Mouse (Mus musculus): ENCODE measurements around the gene Hist1h2ak. TPM values are rescaled to one million over a fixed set of nuclear protein-coding genes. Genes with fewer than 3 reads are reported as not detected.
"Not testable (repeated sequence)": the region's sequence is repeated elsewhere in the genome, so short reads cannot be mapped to it uniquely, and the experiment has no call there.

Gene Hist1h2ak
- polyA plus RNA-seq (2015; fragmentation: Nextera tagmentation; extraction: Ambion mirVana), result 5.5 and 6.9 TPM in 2 replicates

DNA sequence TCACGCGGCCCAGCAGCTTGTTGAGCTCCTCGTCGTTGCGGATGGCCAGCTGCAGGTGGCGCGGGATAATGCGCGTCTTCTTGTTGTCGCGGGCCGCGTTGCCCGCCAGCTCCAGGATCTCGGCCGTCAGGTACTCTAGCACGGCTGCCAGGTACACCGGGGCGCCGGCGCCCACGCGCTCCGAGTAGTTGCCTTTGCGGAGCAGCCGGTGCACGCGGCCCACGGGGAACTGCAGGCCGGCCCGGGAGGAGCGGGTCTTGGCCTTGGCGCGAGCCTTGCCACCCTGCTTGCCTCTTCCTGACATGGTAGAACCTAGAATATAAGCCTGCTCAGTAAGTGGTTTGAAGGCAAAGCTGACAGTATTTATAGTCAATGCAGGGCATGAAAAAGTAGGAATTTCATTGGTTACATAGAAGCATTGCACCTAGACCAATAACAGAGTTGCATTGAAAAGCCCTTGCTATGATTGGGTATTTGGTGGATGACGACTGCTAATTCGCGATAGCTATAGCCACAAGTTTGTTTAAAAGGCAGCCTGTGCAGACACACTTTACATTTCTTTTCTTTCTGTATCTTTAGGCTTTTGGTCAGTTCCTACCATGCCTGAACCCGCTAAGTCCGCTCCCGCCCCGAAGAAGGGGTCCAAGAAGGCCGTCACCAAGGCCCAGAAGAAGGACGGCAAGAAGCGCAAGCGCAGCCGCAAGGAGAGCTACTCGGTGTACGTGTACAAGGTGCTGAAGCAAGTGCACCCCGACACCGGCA lies at the start of gene Hist1h2ak, which contains the start of gene Hist1h2bn:
Hist1h2ak (minus strand) TSS at position 304 of the 762 bp plus-strand sequence.
Hist1h2bn (plus strand) TSS at position 600 of the 762 bp plus-strand sequence.
- H3K4me1 ChIP-seq, result peaks cover 22% of the 10 kb centered on the region
- WGBS, result under 1% methylated on average over 47 of the region's 50 CpGs
- not testable (repeated sequence) for H3K9me3 ChIP-seq; H3K36me3 ChIP-seq (replicated peaks); H3K27me3 ChIP-seq (replicated peaks)
- peak within 1 kb of the TSS; percentile 49 for H3K4me3 ChIP-seq
- peak within 1 kb of the TSS; percentile 42 for H3K9ac ChIP-seq
- H3K4me2 ChIP-seq, result peak within 1 kb of the TSS; percentile 79
- peak within 1 kb of the TSS; percentile 95 for H3K27ac ChIP-seq
- peak; percentile 97 for ATAC-seq (replicated peaks)

DNA sequence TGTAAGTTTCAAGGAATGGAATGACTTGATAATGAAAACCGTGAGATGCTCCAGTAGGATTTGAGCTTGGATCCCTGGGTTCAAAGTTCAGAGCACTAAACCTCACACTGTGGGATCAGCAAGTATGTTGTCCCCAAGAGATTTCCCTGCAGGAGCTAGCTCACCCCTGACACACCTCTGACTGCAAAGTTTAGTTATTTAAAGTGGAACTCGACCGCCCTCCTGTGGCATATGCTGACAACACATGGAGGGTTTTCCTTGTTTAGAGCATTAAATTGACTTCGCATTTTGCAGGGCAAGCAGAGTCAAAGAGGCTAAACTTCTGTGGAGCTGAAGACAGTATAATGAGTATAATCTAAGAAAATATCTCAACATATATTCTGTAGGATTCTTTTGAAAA lies 49.4 kb upstream of the Hist1h2ak start:
- H3K36me3 ChIP-seq (replicated peaks); H3K9me3 ChIP-seq; H3K27me3 ChIP-seq (replicated peaks); H3K4me3 ChIP-seq; H3K4me1 ChIP-seq; H3K9ac ChIP-seq; H3K4me2 ChIP-seq; H3K27ac ChIP-seq: not testable (repeated sequence)
- peak; percentile 79 for ATAC-seq (replicated peaks)
- no CpG with 5 or more reads among the region's 4 CpGs for WGBS

DNA sequence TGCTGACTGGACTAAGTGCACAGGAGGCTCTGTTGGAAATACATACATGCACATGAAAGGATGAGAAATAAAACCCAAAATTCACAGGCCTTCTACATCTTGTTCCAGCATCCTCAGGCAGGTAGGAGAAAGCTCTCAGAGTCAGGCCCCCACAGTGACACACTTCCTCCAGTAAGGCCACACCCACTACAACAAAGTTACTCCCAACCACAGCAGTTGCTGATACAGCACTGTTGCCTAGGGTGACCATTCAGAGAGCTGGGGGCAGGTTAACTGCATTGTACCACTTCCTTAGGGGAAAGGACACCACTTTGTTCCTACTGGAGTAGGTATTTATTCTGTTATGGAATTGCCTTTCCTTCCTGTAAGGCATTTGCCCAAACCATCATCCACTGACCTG lies 43.5 kb upstream of the Hist1h2ak start:
- not testable (repeated sequence) for ATAC-seq (replicated peaks); H3K9me3 ChIP-seq; H3K36me3 ChIP-seq (replicated peaks); H3K27me3 ChIP-seq (replicated peaks); H3K4me3 ChIP-seq; H3K27ac ChIP-seq; H3K4me2 ChIP-seq; H3K9ac ChIP-seq; H3K4me1 ChIP-seq

DNA sequence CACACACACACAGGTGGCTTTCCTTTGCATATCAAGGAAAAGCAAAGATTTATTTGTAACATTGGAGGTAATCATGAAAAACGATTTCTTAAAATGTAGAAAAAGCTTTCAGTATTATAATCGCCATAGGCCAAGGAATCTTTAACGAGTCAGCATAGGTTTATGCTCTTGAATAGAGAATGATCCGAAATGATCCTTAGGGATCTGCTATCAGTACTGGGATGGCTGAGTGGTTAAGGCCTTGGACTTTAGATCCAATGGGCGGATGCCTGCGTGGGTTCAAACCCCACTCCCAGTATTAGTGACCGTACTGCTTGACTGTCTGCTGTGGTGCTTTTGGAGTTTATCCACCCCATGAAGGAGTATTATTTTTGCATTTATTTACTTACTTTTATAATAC lies 42.0 kb upstream of the Hist1h2ak start:
- no peak for ATAC-seq (replicated peaks)
- H3K36me3 ChIP-seq (replicated peaks), result no peaks in the 10 kb centered on the region
- H3K4me1 ChIP-seq, result no peaks in the 10 kb centered on the region; the same call in 1 of the 2 replicates

DNA sequence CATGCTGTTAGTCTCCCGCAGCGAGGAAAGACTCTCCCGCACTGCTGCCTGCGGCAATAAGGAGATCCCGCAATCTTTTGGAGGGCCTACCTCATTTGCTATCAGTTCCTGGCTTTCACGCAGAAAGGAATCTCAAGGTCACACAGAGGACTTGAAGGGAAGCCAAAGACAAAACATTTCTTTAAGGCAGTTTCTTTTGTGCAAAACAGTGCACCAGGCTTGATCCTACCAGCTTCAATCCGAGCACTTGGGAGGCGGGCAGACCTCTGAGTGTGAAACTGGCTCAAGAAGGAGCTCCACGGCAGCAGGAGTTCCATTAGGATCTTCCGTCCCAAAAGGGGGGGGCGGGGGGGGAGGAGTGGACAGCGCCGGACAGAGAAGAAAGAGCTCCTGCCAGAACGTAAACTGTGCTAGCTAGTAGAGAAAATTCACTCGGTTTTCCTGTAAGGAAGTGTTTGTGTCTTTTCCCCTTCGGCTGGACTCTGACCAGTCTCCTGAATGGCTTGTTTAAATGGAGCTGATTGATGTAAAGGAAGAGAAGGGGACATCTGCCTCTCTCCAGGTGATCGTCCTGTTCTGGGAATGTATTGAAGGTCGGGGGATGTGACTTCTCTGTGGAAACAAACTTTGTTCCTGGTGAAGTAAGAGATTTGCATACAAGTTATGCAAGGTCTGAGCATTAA lies 37.1 kb upstream of the Hist1h2ak start:
- H3K4me1 ChIP-seq, result peaks cover 15% of the 10 kb centered on the region
- no peak overlapping the region for H3K27ac ChIP-seq
- H3K4me2 ChIP-seq, result peak overlapping the region; percentile 28
- H3K4me3 ChIP-seq, result no peak overlapping the region
- no peak overlapping the region for H3K9ac ChIP-seq
- no peaks in the 10 kb centered on the region for H3K36me3 ChIP-seq (replicated peaks)
- H3K9me3 ChIP-seq, result no peaks in the 10 kb centered on the region
- H3K27me3 ChIP-seq (replicated peaks), result 0 out of 2 replicates have a peak, but pooled peaks cover 2% of the 10 kb centered on the region
- no peak for ATAC-seq (replicated peaks)
- 6% methylated on average over 18 of the region's 18 CpGs for WGBS

More for the DNA sequence above, 42.0 kb upstream of the Hist1h2ak start:
- H3K9ac ChIP-seq, result no peak overlapping the region
- no peak overlapping the region for H3K27ac ChIP-seq
- 91% methylated on average over 7 of the region's 7 CpGs for WGBS
- H3K9me3 ChIP-seq, result no peaks in the 10 kb centered on the region
- H3K4me2 ChIP-seq, result no peak overlapping the region
- H3K4me3 ChIP-seq, result no peak overlapping the region
- H3K27me3 ChIP-seq (replicated peaks), result 0 out of 2 replicates have a peak, but pooled peaks cover 2% of the 10 kb centered on the region

DNA sequence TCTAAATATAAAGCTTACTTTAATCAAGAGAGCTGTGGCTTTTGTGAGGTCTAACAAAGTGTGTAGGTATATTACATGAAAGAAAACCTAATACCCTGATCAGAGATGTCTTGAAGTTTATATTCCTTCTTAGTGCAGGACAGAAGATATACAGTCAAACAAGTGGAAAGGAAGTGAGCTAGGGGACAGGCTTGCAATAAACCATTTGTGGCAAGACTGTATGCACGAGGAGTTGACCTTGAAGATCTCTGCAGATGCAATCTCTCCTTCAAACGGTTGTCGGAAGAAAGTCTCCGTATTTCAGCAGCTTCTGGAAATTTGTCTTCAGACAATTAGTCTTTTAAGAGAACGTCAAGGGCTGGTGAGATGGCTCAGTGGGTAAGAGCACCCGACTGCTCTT lies 36.3 kb upstream of the Hist1h2ak start:
- no peaks in the 10 kb centered on the region for H3K36me3 ChIP-seq (replicated peaks)
- no peak overlapping the region for H3K4me3 ChIP-seq
- 57% methylated on average over 6 of the region's 6 CpGs for WGBS

DNA sequence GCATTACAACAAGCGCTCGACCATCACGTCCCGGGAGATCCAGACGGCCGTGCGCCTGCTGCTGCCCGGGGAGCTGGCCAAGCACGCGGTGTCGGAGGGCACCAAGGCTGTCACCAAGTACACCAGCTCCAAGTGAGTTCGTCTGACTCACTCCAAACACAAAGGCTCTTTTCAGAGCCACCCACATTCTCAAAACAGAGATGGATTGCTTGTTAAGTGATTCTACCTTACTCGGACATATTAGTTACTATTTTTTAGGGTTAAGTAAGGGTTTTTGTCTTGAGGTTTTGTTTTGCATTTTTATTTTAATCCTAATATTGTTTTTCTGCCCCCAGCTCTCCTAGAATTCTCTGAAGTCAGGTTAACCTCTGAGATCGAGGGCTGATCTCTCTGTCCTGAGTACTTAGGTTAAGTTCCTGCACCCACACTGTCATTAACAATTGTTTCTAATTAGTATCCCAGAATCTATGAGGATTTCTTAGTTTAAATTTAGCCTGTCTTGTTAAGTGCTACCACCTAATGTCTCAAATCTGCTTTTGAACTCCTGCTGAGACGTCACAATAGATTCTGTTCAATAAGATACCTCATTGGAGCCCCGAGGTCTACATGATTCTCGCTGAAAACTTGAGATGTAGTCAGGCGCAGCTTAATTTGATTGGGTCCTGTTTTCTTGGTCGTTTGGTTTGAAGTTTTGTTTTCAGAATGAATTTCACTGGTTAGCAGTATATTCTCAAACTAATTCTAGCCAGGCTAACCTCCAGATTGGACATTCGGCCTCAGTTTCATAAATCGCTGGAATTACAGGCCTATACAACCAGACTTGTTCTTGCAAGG lies 34.4 kb upstream of the Hist1h2ak start:
- peak overlapping the region; percentile 38; the same call in 1 of the 2 replicates for H3K27ac ChIP-seq
- peak overlapping the region; percentile 69 for H3K4me2 ChIP-seq
- no peaks in the 10 kb centered on the region for H3K36me3 ChIP-seq (replicated peaks)
- no peak; the same call in 1 of the 2 replicates for ATAC-seq (replicated peaks)
- peak overlapping the region; percentile 41 for H3K4me3 ChIP-seq
- peaks cover 21% of the 10 kb centered on the region for H3K4me1 ChIP-seq
- H3K9ac ChIP-seq, result 0 out of 2 replicates have a peak overlapping the region, but pooled peaks have one; percentile 2
- no peaks in the 10 kb centered on the region for H3K9me3 ChIP-seq
- H3K27me3 ChIP-seq (replicated peaks), result 0 out of 2 replicates have a peak, but pooled peaks cover 2% of the 10 kb centered on the region
- 11% methylated on average over 14 of the region's 21 CpGs for WGBS

More for the DNA sequence above, 36.3 kb upstream of the Hist1h2ak start:
- Histone ChIP-seq H3K4me1 (peaks cover 15% of the 10 kb centered on the region), H3K27me3 (replicated peaks) (0 out of 2 replicates have a peak, but pooled peaks cover 2% of the 10 kb centered on the region), H3K9ac (no peak overlapping the region), H3K9me3 (no peaks in the 10 kb centered on the region), H3K27ac (no peak overlapping the region), H3K4me2 (no peak overlapping the region)
- no peak for ATAC-seq (replicated peaks)

DNA sequence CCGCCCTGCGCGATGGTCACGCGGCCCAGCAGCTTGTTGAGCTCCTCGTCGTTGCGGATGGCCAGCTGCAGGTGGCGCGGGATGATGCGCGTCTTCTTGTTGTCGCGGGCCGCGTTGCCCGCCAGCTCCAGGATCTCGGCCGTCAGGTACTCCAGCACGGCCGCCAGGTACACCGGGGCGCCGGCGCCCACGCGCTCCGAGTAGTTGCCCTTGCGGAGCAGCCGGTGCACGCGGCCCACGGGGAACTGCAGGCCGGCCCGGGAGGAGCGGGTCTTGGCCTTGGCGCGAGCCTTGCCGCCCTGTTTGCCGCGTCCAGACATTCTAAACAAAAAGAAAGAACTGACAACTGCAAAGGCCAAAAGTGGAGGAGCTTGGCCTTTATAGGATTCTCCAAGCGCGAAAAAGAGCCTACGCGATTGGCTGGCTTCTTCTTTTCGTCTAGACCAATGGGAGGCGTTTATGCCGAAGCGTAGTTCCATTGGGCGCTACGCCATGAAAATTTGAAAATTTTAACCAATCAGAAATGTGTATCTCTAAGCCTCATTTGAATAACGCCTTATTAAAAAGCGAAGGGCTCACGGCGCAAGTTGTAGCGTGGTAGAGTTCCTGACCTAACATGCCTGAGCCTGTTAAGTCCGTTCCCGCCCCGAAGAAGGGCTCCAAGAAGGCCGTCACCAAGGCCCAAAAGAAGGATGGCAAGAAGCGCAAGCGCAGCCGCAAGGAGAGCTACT lies 33.4 kb upstream of the Hist1h2ak start, which contains the start of the genes Hist1h2an and Hist1h2bp:
Hist1h2an (minus strand) TSS at position 320 of the 731 bp plus-strand sequence.
Hist1h2bp (plus strand) TSS at position 563 of the 731 bp plus-strand sequence.
- ATAC-seq (replicated peaks), result peak; percentile 95
- H3K9ac ChIP-seq, result peak within 1 kb of the TSS; percentile 22; the same call in 1 of the 2 replicates
- peak within 1 kb of the TSS; percentile 41 for H3K4me3 ChIP-seq
- peaks cover 29% of the 10 kb centered on the region for H3K4me1 ChIP-seq
- not testable (repeated sequence) for H3K36me3 ChIP-seq (replicated peaks); H3K27me3 ChIP-seq (replicated peaks); H3K9me3 ChIP-seq
- H3K4me2 ChIP-seq, result peak within 1 kb of the TSS; percentile 69
- H3K27ac ChIP-seq, result peak within 1 kb of the TSS; percentile 79
- under 1% methylated on average over 41 of the region's 63 CpGs for WGBS

DNA sequence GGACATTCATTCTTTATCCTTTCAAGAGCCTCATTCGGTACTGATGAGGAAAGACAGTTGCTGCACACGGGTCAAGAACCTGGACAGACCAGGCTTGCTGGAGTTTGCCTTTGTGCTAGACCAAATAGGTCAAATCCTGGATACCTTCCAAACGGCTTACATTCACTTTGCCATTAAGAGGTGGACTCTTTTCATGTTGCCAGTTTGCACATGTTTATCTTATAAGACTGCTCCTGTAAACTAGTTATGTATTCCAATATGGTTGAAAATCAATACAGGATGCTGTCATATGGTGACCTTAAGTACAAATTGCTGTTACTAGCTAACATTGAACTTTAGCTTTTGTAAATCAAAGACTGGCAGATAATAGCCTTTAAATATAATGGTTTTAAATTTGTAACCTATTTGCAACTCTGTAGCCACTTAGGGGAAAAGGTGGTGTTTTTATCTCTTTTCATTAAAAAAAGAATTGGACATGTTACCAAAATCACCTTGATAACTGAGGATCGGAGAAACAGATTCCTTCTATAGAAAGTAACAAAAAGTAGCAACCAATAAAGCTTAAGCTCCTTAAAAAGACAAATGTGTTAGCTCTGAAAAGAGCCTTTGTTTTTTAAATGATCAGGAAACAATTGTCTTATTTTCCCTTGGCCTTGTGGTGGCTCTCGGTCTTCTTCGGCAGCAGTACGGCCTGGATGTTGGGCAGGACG lies 32.7 kb upstream of the Hist1h2ak start:
- no peak for ATAC-seq (replicated peaks)
- no peaks in the 10 kb centered on the region for H3K9me3 ChIP-seq
- 2% methylated on average over 8 of the region's 8 CpGs for WGBS
- H3K36me3 ChIP-seq (replicated peaks), result no peaks in the 10 kb centered on the region
- peaks cover 29% of the 10 kb centered on the region for H3K4me1 ChIP-seq
- H3K27ac ChIP-seq, result peak overlapping the region; percentile 75
- peak overlapping the region; percentile 22; the same call in 1 of the 2 replicates for H3K9ac ChIP-seq
- H3K4me3 ChIP-seq, result peak overlapping the region; percentile 41
- H3K27me3 ChIP-seq (replicated peaks), result no peaks in the 10 kb centered on the region
- H3K4me2 ChIP-seq, result peak overlapping the region; percentile 69

DNA sequence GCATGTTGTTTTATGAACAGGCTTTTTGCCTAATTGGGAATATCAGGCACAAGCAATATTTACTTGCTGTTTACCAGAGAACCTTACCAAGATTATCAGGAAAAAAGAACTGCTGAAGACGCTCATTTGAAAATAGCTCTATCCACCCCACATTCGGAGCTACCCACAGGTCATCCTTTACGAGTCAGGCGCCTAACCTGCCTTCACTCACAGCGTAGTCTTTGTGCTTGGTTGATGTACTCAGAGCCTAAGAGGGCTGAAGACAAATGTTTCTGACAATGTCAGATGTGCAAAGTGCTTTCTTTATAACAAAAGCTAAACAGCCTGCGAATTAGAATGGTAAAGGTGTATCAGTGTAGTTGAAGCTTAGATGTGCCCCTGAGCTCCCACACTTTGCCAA lies 30.7 kb upstream of the Hist1h2ak start:
- H3K4me2 ChIP-seq, result 0 out of 2 replicates have a peak overlapping the region, but pooled peaks have one; percentile 81
- WGBS, result 22% methylated on average over 6 of the region's 6 CpGs
- no peak overlapping the region for H3K9ac ChIP-seq
- H3K4me3 ChIP-seq, result no peak overlapping the region
- no peaks in the 10 kb centered on the region for H3K27me3 ChIP-seq (replicated peaks)
- H3K27ac ChIP-seq, result no peak overlapping the region
- no peaks in the 10 kb centered on the region for H3K9me3 ChIP-seq
- ATAC-seq (replicated peaks), result no peak
- no peaks in the 10 kb centered on the region for H3K36me3 ChIP-seq (replicated peaks)
- peaks cover 44% of the 10 kb centered on the region for H3K4me1 ChIP-seq

Data from midbrain, embryonic 15.5 days (tissue).